20 mouse cellular contexts compared by ENCODE assay signal in genomic region chr9:67725196-67725595, GRCm38 (mm10). TPM values are rescaled to one million over a fixed set of nuclear protein-coding genes. Genes with fewer than 3 reads are reported as not detected.
"Had no signal": no experiment of that assay in that cellular context is flagged by ENCODE, and none has a peak within 500 bp of the region (broad histone marks: within the 10 kb centered on the region; RNA-seq: fewer than 3 reads in every experiment).

No protein-coding gene starts in this region.

- H3K27me3 ChIP-seq: neural tube, embryonic 12.5 days; neural tube, embryonic 13.5 days; neural tube, embryonic 15.5 days; stomach, embryonic 15.5 days had no signal

- DNase-seq: retina, postnatal 1 day; right cerebral cortex, adult 18-20 months; right cerebral cortex, postnatal 14 days; right cerebral cortex, postnatal 25 days; right cerebral cortex, postnatal 4 days; spleen, adult 18-20 months; thymus, adult 18-20 months; thymus, adult 2 months; thymus, postnatal 14 days; thymus, postnatal 25 days; thymus, postnatal 36 days; thymus, postnatal 4 days had no signal

- H3K4me2 ChIP-seq: neural tube, embryonic 12.5 days; neural tube, embryonic 13.5 days; neural tube, embryonic 15.5 days; stomach, embryonic 15.5 days had no signal

- H3K4me1 ChIP-seq: neural tube, embryonic 12.5 days; neural tube, embryonic 13.5 days; neural tube, embryonic 15.5 days; stomach, embryonic 15.5 days had no signal

- H3K27ac ChIP-seq: neural tube, embryonic 12.5 days; neural tube, embryonic 13.5 days; neural tube, embryonic 15.5 days; stomach, embryonic 15.5 days; stomach, postnatal 0 days had no signal

- H3K9me3 ChIP-seq: neural tube, embryonic 12.5 days; neural tube, embryonic 13.5 days; neural tube, embryonic 15.5 days; stomach, embryonic 15.5 days had no signal

- H3K36me3 ChIP-seq: neural tube, embryonic 12.5 days; neural tube, embryonic 13.5 days; neural tube, embryonic 15.5 days; stomach, embryonic 15.5 days had no signal

- H3K4me3 ChIP-seq: neural tube, embryonic 12.5 days; neural tube, embryonic 13.5 days; neural tube, embryonic 15.5 days; stomach, embryonic 15.5 days had no signal

- H3K9ac ChIP-seq: neural tube, embryonic 12.5 days; neural tube, embryonic 13.5 days; neural tube, embryonic 15.5 days; stomach, embryonic 15.5 days had no signal

RNA-seq across cellular contexts. Expression of gene C2cd4b, which starts 34.0 kb away (rescaled TPM):
- total RNA-seq: neutrophil, adult 5-6 weeks had no signal
- polyA plus RNA-seq: stomach, embryonic 16.5 days; urinary bladder, adult 2 months had no signal
